Mouse (Mus musculus): ENCODE results near the gene C1rl. TPM values are rescaled to one million over a fixed set of nuclear protein-coding genes. Genes with fewer than 3 reads are reported as not detected.
"Not testable (repeated sequence)": the region's sequence is repeated elsewhere in the genome, so short reads cannot be mapped to it uniquely, and the experiment has no call there.

The C1rl gene
- total RNA-seq, 2 experiments from 2014 or later: 0.19 to 0.42 TPM

- DNase-seq (ENCODE audit: low spot score in 2 of 2): not testable (repeated sequence)
Observed at GRCm38 (mm10) chr6:124471783-124472638, 20.9 kb upstream of the C1rl start.

DNA sequence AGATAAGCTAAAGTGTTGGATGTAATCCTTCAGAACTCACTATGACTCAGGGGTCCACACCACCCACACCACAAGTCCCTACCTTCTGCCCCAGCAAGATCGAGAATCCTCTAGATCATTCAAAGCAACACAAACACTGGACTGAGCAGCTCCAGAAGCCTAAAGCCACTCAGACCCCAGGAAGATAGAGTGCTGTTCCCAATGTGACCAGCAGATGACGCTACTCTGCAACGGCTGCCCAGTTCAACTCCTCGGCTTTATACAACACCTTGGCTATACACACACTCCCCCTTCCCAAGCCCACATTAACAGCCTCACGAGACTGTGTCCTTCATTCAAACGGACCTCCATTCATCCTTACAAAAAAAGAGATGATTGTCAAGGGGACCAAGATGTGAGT is 20.1 kb upstream of the C1rl start:
- DNase-seq (ENCODE audit: low spot score in 2 of 2): peak; percentile 53 to 61

GRCm38 (mm10) chr6:124474621-124475020 is 18.3 kb upstream of the C1rl start:
- no peak for DNase-seq (ENCODE audit: low spot score in 2 of 2)

DNA sequence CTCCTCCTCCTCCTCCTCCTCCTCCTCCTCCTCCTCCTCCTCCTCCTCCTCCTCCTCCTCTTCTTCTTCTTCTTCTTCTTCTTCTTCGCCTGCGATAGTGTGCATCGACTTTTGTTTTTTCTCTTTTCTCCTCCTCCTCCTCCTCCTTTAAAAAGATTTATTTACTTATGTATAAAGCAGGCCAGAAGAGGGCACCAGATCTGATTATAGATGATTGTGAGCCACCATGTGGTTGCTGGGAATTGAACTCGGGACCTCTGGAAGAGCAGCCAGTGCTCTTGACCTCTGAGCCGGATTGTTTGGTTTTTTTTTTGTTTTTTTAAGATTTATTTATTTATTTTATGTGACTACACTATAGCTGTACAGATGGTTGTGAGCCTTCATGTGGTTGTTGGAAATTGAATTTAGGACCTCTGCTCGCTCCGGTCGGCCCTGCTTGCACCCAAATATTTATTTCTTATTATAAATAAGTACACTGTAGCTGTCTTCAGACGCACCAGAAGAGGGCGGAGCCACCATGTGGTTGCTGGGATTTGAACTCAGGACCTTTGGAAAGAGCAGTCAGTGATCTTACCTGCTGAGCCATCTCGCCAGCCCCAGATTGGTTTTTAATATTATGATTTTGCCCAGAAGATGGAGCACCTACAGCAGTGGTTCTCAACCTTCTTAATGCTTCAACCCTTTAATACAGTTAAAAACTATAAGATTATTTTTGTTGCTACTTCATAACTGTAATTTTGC is 17.4 kb upstream of the C1rl start:
- DNase-seq (ENCODE audit: low spot score in 2 of 2): not testable (repeated sequence)

DNA sequence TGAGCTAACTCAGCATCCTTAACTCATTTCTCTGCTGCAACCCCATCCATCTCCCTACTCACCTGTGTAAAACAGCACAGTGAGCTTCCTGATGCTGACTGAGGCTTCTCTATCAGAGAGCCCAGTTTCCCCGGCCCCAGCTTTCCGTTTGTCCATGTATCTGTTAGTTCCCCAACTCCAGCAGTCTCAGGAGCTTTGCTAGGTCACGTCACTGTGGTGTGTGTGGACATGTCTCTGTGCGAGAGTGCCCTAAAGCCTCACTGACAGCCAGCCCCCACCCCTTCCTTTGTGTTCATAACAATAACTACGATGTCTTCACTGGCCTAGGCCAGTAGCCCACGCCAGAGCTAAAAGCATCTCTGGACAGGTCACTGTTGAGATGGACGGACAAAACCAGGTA is 16.7 kb upstream of the C1rl start:
- no peak for DNase-seq (ENCODE audit: low spot score in 2 of 2)

GRCm38 (mm10) chr6:124476796-124477195 is 16.1 kb upstream of the C1rl start:
- DNase-seq (ENCODE audit: low spot score in 2 of 2): no peak

- DNase-seq (ENCODE audit: low spot score in 2 of 2): no peak
Observed at GRCm38 (mm10) chr6:124477221-124477655, 15.7 kb upstream of the C1rl start.

GRCm38 (mm10) chr6:124477922-124478651 is 14.8 kb upstream of the C1rl start:
- DNase-seq (ENCODE audit: low spot score in 2 of 2): no peak

- no peak for DNase-seq (ENCODE audit: low spot score in 2 of 2)
Observed at GRCm38 (mm10) chr6:124478874-124479572, 13.9 kb upstream of the C1rl start.

- no peak for DNase-seq (ENCODE audit: low spot score in 2 of 2)
Observed at GRCm38 (mm10) chr6:124479573-124479930, 13.4 kb upstream of the C1rl start.

- no peak for DNase-seq (ENCODE audit: low spot score in 2 of 2)
Observed at GRCm38 (mm10) chr6:124480295-124480694, 12.6 kb upstream of the C1rl start.

- peak; percentile 63 to 67 for DNase-seq (ENCODE audit: low spot score in 2 of 2)
Observed at GRCm38 (mm10) chr6:124481571-124481970, 11.3 kb upstream of the C1rl start.

- DNase-seq (ENCODE audit: low spot score in 2 of 2): not testable (repeated sequence)
Observed at GRCm38 (mm10) chr6:124483831-124484230, 9.1 kb upstream of the C1rl start.

- no peak for DNase-seq (ENCODE audit: low spot score in 2 of 2)
Observed at GRCm38 (mm10) chr6:124484851-124485250, 8.1 kb upstream of the C1rl start.

DNA sequence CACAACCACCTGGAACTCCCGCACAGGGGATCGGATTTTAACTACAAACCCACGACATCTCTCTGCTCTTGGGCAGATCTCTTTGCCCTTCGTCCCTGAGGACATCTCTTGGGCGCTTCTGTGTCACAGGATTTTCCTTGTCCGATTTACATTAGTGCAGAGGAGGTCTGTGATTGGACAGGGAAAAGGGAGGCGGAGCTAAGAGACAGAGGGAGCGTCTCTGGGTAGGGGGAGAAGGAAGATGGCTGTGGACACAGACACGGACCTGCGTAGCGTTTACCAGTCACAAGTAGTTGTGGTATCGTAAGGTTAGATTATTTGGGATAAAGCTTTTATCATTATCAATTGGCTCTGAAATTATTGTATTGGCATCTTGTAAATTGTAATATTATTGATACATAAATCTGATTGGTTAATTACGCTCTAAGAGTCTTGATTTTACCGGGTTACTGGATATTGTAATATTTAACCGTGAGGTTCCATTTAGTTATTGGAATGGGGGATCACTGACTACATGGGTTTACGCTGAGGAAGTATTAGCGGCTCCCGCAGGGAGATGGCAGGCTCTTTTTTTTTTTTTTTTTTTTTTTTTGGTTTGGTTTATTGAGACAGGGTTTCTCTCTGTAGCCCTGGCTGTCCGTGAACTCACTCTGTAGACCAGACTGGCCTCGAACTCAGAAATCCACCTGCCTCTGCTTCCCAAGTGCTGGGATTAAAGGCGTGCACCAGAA is 7.3 kb upstream of the C1rl start:
- no peak for DNase-seq (ENCODE audit: low spot score in 2 of 2)

DNA sequence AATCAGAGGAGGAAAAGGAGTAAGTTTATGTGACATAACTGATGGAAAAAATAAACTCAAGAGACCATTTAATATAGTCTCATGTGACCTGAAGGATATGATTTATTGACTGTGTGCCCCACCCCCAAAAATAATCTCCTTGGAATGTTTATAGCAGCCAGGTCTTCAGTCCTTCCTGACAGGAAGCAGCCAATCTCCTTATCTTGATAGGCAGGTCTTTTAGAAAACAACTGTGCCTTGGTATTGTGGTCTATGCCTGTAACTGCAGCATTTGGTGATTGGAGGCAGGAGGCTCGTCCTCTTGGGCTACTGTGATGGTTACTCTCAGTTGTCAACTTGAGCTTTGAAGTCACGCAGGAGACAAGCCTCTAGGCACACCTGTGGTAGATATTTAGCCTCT is 5.4 kb upstream of the C1rl start:
- no peak for DNase-seq (ENCODE audit: low spot score in 2 of 2)

DNA sequence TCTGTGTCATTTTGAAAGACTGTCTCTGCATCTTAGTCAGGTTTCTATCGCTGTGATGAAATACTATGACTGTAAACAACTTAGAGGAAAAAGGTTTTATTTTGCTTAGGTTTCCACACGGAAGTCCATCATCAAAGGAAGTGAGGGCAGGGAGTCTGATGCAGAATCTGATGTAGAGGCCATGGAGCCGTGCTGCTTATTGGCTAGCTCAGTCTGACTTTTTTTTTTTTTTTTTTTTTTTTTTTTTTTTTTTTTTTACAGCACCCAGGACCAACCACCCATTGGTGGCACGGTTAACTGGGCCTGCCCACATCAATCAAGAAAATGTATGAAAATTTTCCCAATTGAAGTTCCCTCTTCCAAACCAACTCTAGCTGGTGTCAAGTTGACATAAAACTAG is 4.0 kb upstream of the C1rl start:
- DNase-seq (ENCODE audit: low spot score in 2 of 2): no peak

DNA sequence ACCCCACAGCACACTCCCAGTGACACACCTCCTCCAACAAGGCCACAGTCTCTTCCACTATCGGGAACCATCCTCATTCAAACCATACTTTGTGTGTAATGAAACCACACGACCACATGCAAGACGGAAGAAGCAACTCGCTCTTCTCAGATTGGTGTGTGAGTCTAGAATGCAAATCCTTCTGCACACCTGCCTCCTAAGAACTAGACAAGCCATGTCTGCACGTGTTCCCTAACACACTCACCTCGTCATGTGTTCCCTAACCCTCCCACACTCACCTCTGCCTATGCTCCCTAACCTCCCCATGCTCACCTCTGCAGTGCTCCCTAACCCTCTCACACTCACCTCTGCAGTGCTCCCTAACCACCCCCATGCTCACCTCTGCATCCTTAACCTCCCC is 1.5 kb upstream of the C1rl start:
- DNase-seq (ENCODE audit: low spot score in 2 of 2): no peak

GRCm38 (mm10) chr6:124493886-124494285 is 973 bp downstream of the C1rl start:
- DNase-seq (ENCODE audit: low spot score in 2 of 2): no peak

GRCm38 (mm10) chr6:124496054-124496453 is 3.1 kb downstream of the C1rl start:
- DNase-seq (ENCODE audit: low spot score in 2 of 2): no peak
